Mouse (Mus musculus) CH12.LX (cell line): ENCODE measurements at regions not wholly inside any gene's neighbourhood (a gene's known extent, or its start where the extent isn't known, plus 50 kb on each side); places are given as distances from the start of the nearest gene placed in this dataset.
A peak's percentile ranks its signal among the peaks of the same experiment; 100 is the strongest.

Experiments used
- CHD2 ChIP-seq: IDR thresholded peaks from 2 replicates; pipeline ENCODE4 v1.6.1; 2011; ENCODE audit warnings: low read length, improper control_type of control experiment
- CTCF ChIP-seq, 2 experiments: IDR thresholded peaks in 1 of 2; conservative IDR thresholded peaks in 1 of 2; 2 replicates each; pipeline ENCODE4 v1.5.1; 2011 to 2012; ENCODE audit warnings: low read depth in 2 of 2, low read length in 2 of 2, improper control_type of control experiment in 1 of 2, inconsistent platforms in 1 of 2, mild to moderate bottlenecking in 1 of 2, moderate library complexity in 1 of 2
- ELF1 ChIP-seq: IDR thresholded peaks from 2 replicates; pipeline ENCODE4 v1.6.1; 2014; ENCODE audit warnings: low read depth, mild to moderate bottlenecking, inconsistent platforms, low read length, improper control_type of control experiment
- EP300 ChIP-seq: IDR thresholded peaks from 2 replicates; pipeline ENCODE4 v1.6.1; 2011; ENCODE audit warnings: low read length, improper control_type of control experiment
- ETS1 ChIP-seq: conservative IDR thresholded peaks from 2 replicates; pipeline ENCODE4 v1.6.1; 2012; ENCODE audit warnings: low read depth, mild to moderate bottlenecking, inconsistent platforms, low read length, improper control_type of control experiment, moderate library complexity
- JUN ChIP-seq: IDR thresholded peaks from 2 replicates; pipeline ENCODE4 v1.6.1; 2011; ENCODE audit warnings: low read depth, mild to moderate bottlenecking, low read length, improper control_type of control experiment, moderate library complexity; ENCODE audit not compliant: insufficient read depth
- POLR2A ChIP-seq: IDR thresholded peaks from 2 replicates; pipeline ENCODE4 v1.6.1; 2011; ENCODE audit warnings: low read depth, mild to moderate bottlenecking, improper control_type of control experiment, low read length
- RAD21 ChIP-seq: IDR thresholded peaks from 2 replicates; pipeline ENCODE4 v1.6.1; 2011; ENCODE audit warnings: low read depth, mild to moderate bottlenecking, low read length, improper control_type of control experiment, moderate library complexity
- USF1 ChIP-seq: IDR thresholded peaks from 2 replicates; pipeline ENCODE4 v1.6.1; 2014; ENCODE audit warnings: low read depth, mild to moderate bottlenecking, inconsistent platforms, low read length, improper control_type of control experiment
- USF2 ChIP-seq: conservative IDR thresholded peaks from 2 replicates; pipeline ENCODE4 v1.6.1; 2011; ENCODE audit warnings: low read depth, low read length, improper control_type of control experiment
- ZC3H11A ChIP-seq: IDR thresholded peaks from 2 replicates; pipeline ENCODE4 v1.6.1; 2012; ENCODE audit warnings: low read depth, mild to moderate bottlenecking, inconsistent platforms, low read length, improper control_type of control experiment

- no peak for TF ChIP-seq EP300
- 0 out of 4 replicates have a peak, but pooled peaks of 1 of the 2 experiments have one; percentile 1 for TF ChIP-seq CTCF (conservative IDR thresholded peaks at IDR 0.05 in 1 of 2, IDR thresholded peaks at IDR 0.05 in 1 of 2; ENCODE audit: low read depth in 2 of 2, low read length in 2 of 2)
- TF ChIP-seq POLR2A, result no peak
- no peak for TF ChIP-seq ETS1
- TF ChIP-seq RAD21, result no peak
- TF ChIP-seq USF2, result no peak
- TF ChIP-seq CHD2, result no peak
- no peak for TF ChIP-seq JUN
- TF ChIP-seq USF1, result no peak
- TF ChIP-seq ZC3H11A, result no peak
- no peak for TF ChIP-seq ELF1
These were observed 507.2 kb upstream of the Sox11 start for GRCm38 (mm10) chr12:27849537-27849936.
